Mouse (Mus musculus) CH12.LX (cell line): ENCODE measurements around the gene Dnm2. TPM values are rescaled to one million over a fixed set of nuclear protein-coding genes. Genes with fewer than 3 reads are reported as not detected.
A peak's percentile ranks its signal among the peaks of the same experiment; 100 is the strongest.

Experiments used
- DNase-seq: peaks from one replicate; pipeline ENCODE4 v3.0.0-alpha.2; 2013; ENCODE audit errors: extremely low read depth
- H3K27ac ChIP-seq: 2 replicates; pipeline ENCODE4 v1.5.1; 2012; ENCODE audit warnings: low read depth, mild to moderate bottlenecking, control low read depth, moderate library complexity; ENCODE audit not compliant: insufficient read depth
- H3K27me3 ChIP-seq: replicated peaks from 2 replicates; pipeline ENCODE3; 2012; ENCODE audit warnings: inconsistent platforms
- H3K36me3 ChIP-seq, 2 experiments: replicated peaks in 1 of 2; 2 replicates each; pipeline versions ENCODE3 to v1.6.1; 2012; ENCODE audit warnings: inconsistent platforms in 1 of 2, low read length in 1 of 2, mild to moderate bottlenecking in 1 of 2, mixed read lengths in 1 of 2, moderate library complexity in 1 of 2; ENCODE audit not compliant: control insufficient read depth in 1 of 2, insufficient read depth in 1 of 2
- H3K4me1 ChIP-seq, 2 experiments: 2 replicates each; pipeline ENCODE4 v1.6.1; 2012; ENCODE audit warnings: inconsistent platforms in 1 of 2, moderate library complexity in 1 of 2; ENCODE audit not compliant: insufficient read depth in 2 of 2, control insufficient read depth in 1 of 2
- H3K4me2 ChIP-seq: 2 replicates; pipeline ENCODE4 v1.6.1; 2012; ENCODE audit warnings: low read depth, mild to moderate bottlenecking, control low read depth; ENCODE audit not compliant: poor library complexity, insufficient read depth, severe bottlenecking
- H3K4me3 ChIP-seq, 3 experiments: fragments of 150-350 bp in 1 of 3; sonication (generic) in 1 of 3; replicated peaks in 1 of 3; 2 replicates each; pipeline versions ENCODE3 to v1.5.1; 2011 to 2012; ENCODE audit warnings: low read depth in 2 of 3, low read length in 2 of 3, mild to moderate bottlenecking in 2 of 3, moderate library complexity in 2 of 3, control low read depth in 1 of 3, improper control_type of control experiment in 1 of 3, inconsistent platforms in 1 of 3, mixed read lengths in 1 of 3; ENCODE audit not compliant: poor library complexity in 1 of 3
- H3K79me2 ChIP-seq: replicated peaks from 2 replicates; pipeline ENCODE4 v1.6.1; 2012; ENCODE audit warnings: mild to moderate bottlenecking, moderate library complexity; ENCODE audit not compliant: control insufficient read depth, poor library complexity, insufficient read depth, severe bottlenecking; ENCODE audit errors: extremely low read depth
- H3K9ac ChIP-seq: 2 replicates; pipeline ENCODE4 v1.6.1; 2012; ENCODE audit warnings: low read depth, mild to moderate bottlenecking, control low read depth, moderate library complexity; ENCODE audit not compliant: insufficient read depth
- H3K9me3 ChIP-seq: replicated peaks from 2 replicates; pipeline ENCODE3; 2012; ENCODE audit warnings: low read length, inconsistent platforms, mixed read lengths
- BHLHE40 ChIP-seq: IDR thresholded peaks from 2 replicates; pipeline ENCODE4 v1.6.1; 2011; ENCODE audit warnings: mild to moderate bottlenecking, low read depth, low read length, improper control_type of control experiment
- CHD1 ChIP-seq: IDR thresholded peaks from 2 replicates; pipeline ENCODE4 v1.6.1; 2012; ENCODE audit warnings: low read depth, low read length, improper control_type of control experiment, inconsistent platforms
- CTCF ChIP-seq, 2 experiments: IDR thresholded peaks in 1 of 2; conservative IDR thresholded peaks in 1 of 2; 2 replicates each; pipeline ENCODE4 v1.5.1; 2011 to 2012; ENCODE audit warnings: low read depth in 2 of 2, low read length in 2 of 2, improper control_type of control experiment in 1 of 2, inconsistent platforms in 1 of 2, mild to moderate bottlenecking in 1 of 2, moderate library complexity in 1 of 2
- E2F4 ChIP-seq: IDR thresholded peaks from 2 replicates; pipeline ENCODE4 v1.6.1; 2011; ENCODE audit warnings: low read depth, low read length, improper control_type of control experiment; ENCODE audit not compliant: insufficient replicate concordance
- ELF1 ChIP-seq: IDR thresholded peaks from 2 replicates; pipeline ENCODE4 v1.6.1; 2014; ENCODE audit warnings: low read depth, mild to moderate bottlenecking, inconsistent platforms, low read length, improper control_type of control experiment
- ETS1 ChIP-seq: conservative IDR thresholded peaks from 2 replicates; pipeline ENCODE4 v1.6.1; 2012; ENCODE audit warnings: low read depth, mild to moderate bottlenecking, inconsistent platforms, low read length, improper control_type of control experiment, moderate library complexity
- HCFC1 ChIP-seq: IDR thresholded peaks from 2 replicates; pipeline ENCODE4 v1.6.1; 2012; ENCODE audit warnings: low read depth, mild to moderate bottlenecking, inconsistent platforms, low read length, improper control_type of control experiment
- IRF4 ChIP-seq: IDR thresholded peaks from 2 replicates; pipeline ENCODE4 v1.6.1; 2014; ENCODE audit warnings: low read depth, mild to moderate bottlenecking, inconsistent platforms, low read length, improper control_type of control experiment
- JUN ChIP-seq: IDR thresholded peaks from 2 replicates; pipeline ENCODE4 v1.6.1; 2011; ENCODE audit warnings: low read depth, mild to moderate bottlenecking, low read length, improper control_type of control experiment, moderate library complexity; ENCODE audit not compliant: insufficient read depth
- JUND ChIP-seq: conservative IDR thresholded peaks from 2 replicates; pipeline ENCODE4 v1.6.1; 2011; ENCODE audit warnings: low read depth, low read length, improper control_type of control experiment
- KAT2A ChIP-seq: IDR thresholded peaks from 2 replicates; pipeline ENCODE4 v1.6.1; 2012; ENCODE audit warnings: low read length, improper control_type of control experiment, inconsistent platforms; ENCODE audit not compliant: insufficient replicate concordance
- MAX ChIP-seq: IDR thresholded peaks from 2 replicates; pipeline ENCODE4 v1.6.1; 2011; ENCODE audit warnings: low read length, improper control_type of control experiment
- MAZ ChIP-seq: IDR thresholded peaks from 2 replicates; pipeline ENCODE4 v1.6.1; 2012; ENCODE audit warnings: low read depth, mild to moderate bottlenecking, inconsistent platforms, low read length, improper control_type of control experiment, moderate library complexity
- MXI1 ChIP-seq: IDR thresholded peaks from 2 replicates; pipeline ENCODE4 v1.6.1; 2011; ENCODE audit warnings: mild to moderate bottlenecking, low read depth, low read length, improper control_type of control experiment
- MYC ChIP-seq: IDR thresholded peaks from 2 replicates; pipeline ENCODE4 v1.6.1; 2011; ENCODE audit warnings: low read depth, mild to moderate bottlenecking, improper control_type of control experiment, low read length
- NELFE ChIP-seq: IDR thresholded peaks from 2 replicates; pipeline ENCODE4 v1.6.1; 2011; ENCODE audit warnings: low read depth, low read length, improper control_type of control experiment
- POLR2A ChIP-seq: IDR thresholded peaks from 2 replicates; pipeline ENCODE4 v1.6.1; 2011; ENCODE audit warnings: low read depth, mild to moderate bottlenecking, improper control_type of control experiment, low read length
- POLR2AphosphoS2 ChIP-seq: IDR thresholded peaks from 2 replicates; pipeline ENCODE4 v1.6.1; 2011; ENCODE audit warnings: low read depth, low read length, improper control_type of control experiment
- RAD21 ChIP-seq: IDR thresholded peaks from 2 replicates; pipeline ENCODE4 v1.6.1; 2011; ENCODE audit warnings: low read depth, mild to moderate bottlenecking, low read length, improper control_type of control experiment, moderate library complexity
- RCOR1 ChIP-seq: conservative IDR thresholded peaks from 2 replicates; pipeline ENCODE4 v1.6.1; 2012; ENCODE audit warnings: low read depth, mild to moderate bottlenecking, inconsistent platforms, low read length, improper control_type of control experiment
- SMC3 ChIP-seq: IDR thresholded peaks from 2 replicates; pipeline ENCODE4 v1.6.1; 2011; ENCODE audit warnings: low read depth, low read length, improper control_type of control experiment
- TCF12 ChIP-seq: IDR thresholded peaks from 2 replicates; pipeline ENCODE4 v1.6.1; 2014; ENCODE audit warnings: low read depth, mild to moderate bottlenecking, inconsistent platforms, low read length, improper control_type of control experiment
- USF1 ChIP-seq: IDR thresholded peaks from 2 replicates; pipeline ENCODE4 v1.6.1; 2014; ENCODE audit warnings: low read depth, mild to moderate bottlenecking, inconsistent platforms, low read length, improper control_type of control experiment
- USF2 ChIP-seq: conservative IDR thresholded peaks from 2 replicates; pipeline ENCODE4 v1.6.1; 2011; ENCODE audit warnings: low read depth, low read length, improper control_type of control experiment
- ZC3H11A ChIP-seq: IDR thresholded peaks from 2 replicates; pipeline ENCODE4 v1.6.1; 2012; ENCODE audit warnings: low read depth, mild to moderate bottlenecking, inconsistent platforms, low read length, improper control_type of control experiment
- ZKSCAN1 ChIP-seq: IDR thresholded peaks from 2 replicates; pipeline ENCODE4 v1.6.1; 2012; ENCODE audit warnings: low read depth, inconsistent platforms, low read length, improper control_type of control experiment, borderline replicate concordance
- ZNF384 ChIP-seq: IDR thresholded peaks from 2 replicates; pipeline ENCODE4 v1.6.1; 2012; ENCODE audit warnings: low read depth, low read length, improper control_type of control experiment, inconsistent platforms
- dilution Hi-C: fragments of 300-500 bp; cut with MboI; formaldehyde crosslinking; loops from 2 replicates; pipeline ENCODE4 v1.14.3; 2020; ENCODE audit warnings: low sequenced_read_pairs; ENCODE audit not compliant: extremely low pct_unique_long_range_greater_than_20kb, extremely low pct_ligation_motif_present
- in situ Hi-C: fragments of 300-500 bp; cut with MboI; formaldehyde crosslinking; loops from 3 replicates; pipeline ENCODE4 v1.14.3; 2019; ENCODE audit warnings: low sequenced_read_pairs, low pct_ligation_motif_present, low pct_unique_long_range_greater_than_20kb, mixed read lengths
- polyA plus RNA-seq: library from polyadenylated mRNA; unstranded; fragments of >175 nt; gene quantifications from 2 replicates; pipeline ENCODE4 v1.2.1, GENCODE M21; 2012; ENCODE audit warnings: low read depth; ENCODE audit not compliant: insufficient read length
- total RNA-seq, 2 experiments: library from RNA; depleted of rRNA; stranded (reverse); fragments of 300-350 nt in 1 of 2; fragments of >200 nt in 1 of 2; gene quantifications; 2 replicates each; pipeline ENCODE4 v1.2.3; 2012 to 2014

Gene Dnm2
- total and polyA plus RNA-seq, 3 experiments = 36.4 to 64.3 (median 55.4) TPM

- peaks cover 0 to 22% of the 10 kb centered on the region in 2 experiments; a peak in 2 of 4 replicates for H3K4me1 ChIP-seq
- H3K27me3 ChIP-seq = no peaks in the 10 kb centered on the region
- peaks cover 23% of the 10 kb centered on the region for H3K79me2 ChIP-seq
- in situ Hi-C loops (loop anchor here (5.0 to 10.0 kb wide), 3 partner anchors 42 to 185 kb away; partner anchors contain the start of gene Ilf3), dilution Hi-C loops (no loop called here)
- peak; percentile 81 for DNase-seq
- no peak overlapping the region for H3K4me2 ChIP-seq
- no peak overlapping the region for H3K27ac ChIP-seq
- H3K9ac ChIP-seq = no peak overlapping the region
- no peak overlapping the region for H3K4me3 ChIP-seq
- peak; percentile 53; the same call in 1 of the 2 replicates for TF ChIP-seq IRF4
- TF ChIP-seq MXI1 = 0 out of 2 replicates have a peak, but pooled peaks have one; percentile 53
- no peak for TF ChIP-seq MYC
- peak; percentile 89 for TF ChIP-seq RAD21
- peak; percentile 57 for TF ChIP-seq ZC3H11A
- peak; percentile 81 for TF ChIP-seq SMC3
- peak; percentile 52 to 91 for TF ChIP-seq CTCF (conservative IDR thresholded peaks at IDR 0.05 in 1 of 2, IDR thresholded peaks at IDR 0.05 in 1 of 2; ENCODE audit: low read depth in 2 of 2, low read length in 2 of 2)
- TF ChIP-seq BHLHE40 = peak; percentile 76
- TF ChIP-seq JUND = no peak
- TF ChIP-seq TCF12 = no peak
- TF ChIP-seq USF2 = peak; percentile 65
- peak; percentile 59 for TF ChIP-seq USF1
- TF ChIP-seq POLR2AphosphoS2 = 0 out of 2 replicates have a peak, but pooled peaks have one; percentile 34
- peak; percentile 34; the same call in 1 of the 2 replicates for TF ChIP-seq POLR2A
- peak; percentile 78; the same call in 1 of the 2 replicates for TF ChIP-seq MAX
- no peak for TF ChIP-seq NELFE
- peaks cover 29 to 45% of the 10 kb centered on the region in 2 experiments for H3K36me3 ChIP-seq
- H3K9me3 ChIP-seq = no peaks in the 10 kb centered on the region
Observed at GRCm38 (mm10) chr9:21409592-21410317, 15.0 kb upstream of the Dnm2 start.

GRCm38 (mm10) chr9:21411669-21412550 lies 12.8 kb upstream of the Dnm2 start, which contains the start of gene Qtrt1:
Gene Qtrt1, plus strand, starts transcription at chr9:21411837.
- H3K36me3 ChIP-seq = peaks cover 22 to 41% of the 10 kb centered on the region in 2 experiments
- dilution Hi-C loops = no loop called here
- DNase-seq = peak; percentile 95
- TF ChIP-seq ZC3H11A (no peak), ZKSCAN1 (no peak), CTCF (conservative IDR thresholded peaks at IDR 0.05 in 1 of 2, IDR thresholded peaks at IDR 0.05 in 1 of 2; ENCODE audit: low read depth in 2 of 2, low read length in 2 of 2) (no peak), ETS1 (no peak), USF1 (peak; percentile 96), SMC3 (no peak), HCFC1 (peak; percentile 61), RAD21 (no peak), RCOR1 (no peak), JUND (no peak), MAZ (no peak), CHD1 (no peak), MYC (peak; percentile 99), ZNF384 (no peak), KAT2A (no peak), E2F4 (no peak), JUN (no peak), BHLHE40 (peak; percentile 91), ELF1 (peak; percentile 63; the same call in 1 of the 2 replicates)

More at GRCm38 (mm10) chr9:21411669-21412550, 12.8 kb upstream of the Dnm2 start, which contains the start of gene Qtrt1:
- Histone ChIP-seq H3K4me2 (peak within 1 kb of the TSS; percentile 60), H3K79me2 (peaks cover 27% of the 10 kb centered on the region), H3K4me3 (peak within 1 kb of the TSS; percentile 91 to 97 (median 93)), H3K27ac (peak within 1 kb of the TSS; percentile 50), H3K27me3 (no peaks in the 10 kb centered on the region), H3K9ac (peak within 1 kb of the TSS; percentile 57), H3K9me3 (no peaks in the 10 kb centered on the region), H3K4me1 (peaks cover 0 to 22% of the 10 kb centered on the region in 2 experiments; a peak in 2 of 4 replicates)
- in situ Hi-C loops = loop anchor here (5.0 to 10.0 kb wide), 3 partner anchors 45 to 187 kb away; partner anchors contain the start of gene Ilf3
